Mouse (Mus musculus): ENCODE measurements around the gene Nptn.

Nptn gene

GRCm38 (mm10) chr9:58623009-58623408 lies 41.0 kb downstream of the Nptn start:
- peaks cover 14% of the 10 kb centered on the region for H3K4me1 ChIP-seq (replicated peaks; ENCODE audit: low read depth, low read length)
- TF ChIP-seq POU5F1 (IDR thresholded peaks at IDR 0.05; ENCODE audit: borderline replicate concordance, low read length) (no peak), CTCF (conservative IDR thresholded peaks at IDR 0.05; ENCODE audit: low read length) (no peak), NANOG (IDR thresholded peaks at IDR 0.05; ENCODE audit: borderline replicate concordance, low read length) (no peak)
- H3K36me3 ChIP-seq (ENCODE audit: insufficient read depth, low read length) = peaks cover 11% of the 10 kb centered on the region
- no peaks in the 10 kb centered on the region for H3K27me3 ChIP-seq (ENCODE audit: insufficient read depth, low read length)
- H3K9me3 ChIP-seq (ENCODE audit: low read length) = no peaks in the 10 kb centered on the region
- H3K4me3 ChIP-seq (replicated peaks; ENCODE audit: low read length) = no peak overlapping the region

GRCm38 (mm10) chr9:58627197-58627596 lies 45.2 kb downstream of the Nptn start:
- TF ChIP-seq POU5F1 (IDR thresholded peaks at IDR 0.05; ENCODE audit: borderline replicate concordance, low read length) = no peak
- no peak for TF ChIP-seq CTCF (conservative IDR thresholded peaks at IDR 0.05; ENCODE audit: low read length)
- no peak for TF ChIP-seq NANOG (IDR thresholded peaks at IDR 0.05; ENCODE audit: borderline replicate concordance, low read length)
- Histone ChIP-seq H3K4me3 (replicated peaks; ENCODE audit: low read length) (no peak overlapping the region), H3K9me3 (ENCODE audit: low read length) (no peaks in the 10 kb centered on the region), H3K4me1 (replicated peaks; ENCODE audit: low read depth, low read length) (0 out of 2 replicates have a peak, but pooled peaks cover 2% of the 10 kb centered on the region), H3K27me3 (ENCODE audit: insufficient read depth, low read length) (no peaks in the 10 kb centered on the region), H3K36me3 (ENCODE audit: insufficient read depth, low read length) (peaks cover 27% of the 10 kb centered on the region)

- Histone ChIP-seq H3K36me3 (ENCODE audit: insufficient read depth, low read length) (peaks cover 30% of the 10 kb centered on the region), H3K4me3 (replicated peaks; ENCODE audit: low read length) (no peak overlapping the region), H3K9me3 (ENCODE audit: low read length) (no peaks in the 10 kb centered on the region), H3K4me1 (replicated peaks; ENCODE audit: low read depth, low read length) (no peaks in the 10 kb centered on the region), H3K27me3 (ENCODE audit: insufficient read depth, low read length) (no peaks in the 10 kb centered on the region)
- no peak for TF ChIP-seq NANOG (IDR thresholded peaks at IDR 0.05; ENCODE audit: borderline replicate concordance, low read length)
Measured at GRCm38 (mm10) chr9:58630441-58630840, 48.4 kb downstream of the Nptn start.

GRCm38 (mm10) chr9:58648406-58649264 lies 66.6 kb downstream of the Nptn start:
- peaks cover 57% of the 10 kb centered on the region for H3K36me3 ChIP-seq (ENCODE audit: insufficient read depth, low read length)
- H3K4me3 ChIP-seq (replicated peaks; ENCODE audit: low read length) = no peak overlapping the region
- TF ChIP-seq POU5F1 (IDR thresholded peaks at IDR 0.05; ENCODE audit: borderline replicate concordance, low read length) = no peak
- no peak for TF ChIP-seq NANOG (IDR thresholded peaks at IDR 0.05; ENCODE audit: borderline replicate concordance, low read length)
- TF ChIP-seq CTCF (conservative IDR thresholded peaks at IDR 0.05; ENCODE audit: low read length) = no peak
- peaks cover 25% of the 10 kb centered on the region for H3K4me1 ChIP-seq (replicated peaks; ENCODE audit: low read depth, low read length)
- no peaks in the 10 kb centered on the region for H3K9me3 ChIP-seq (ENCODE audit: low read length)
- H3K27me3 ChIP-seq (ENCODE audit: insufficient read depth, low read length) = no peaks in the 10 kb centered on the region

- peaks cover 56% of the 10 kb centered on the region for H3K36me3 ChIP-seq (ENCODE audit: insufficient read depth, low read length)
- H3K9me3 ChIP-seq (ENCODE audit: low read length) = no peaks in the 10 kb centered on the region
- H3K27me3 ChIP-seq (ENCODE audit: insufficient read depth, low read length) = no peaks in the 10 kb centered on the region
- peaks cover 25% of the 10 kb centered on the region for H3K4me1 ChIP-seq (replicated peaks; ENCODE audit: low read depth, low read length)
- H3K4me3 ChIP-seq (replicated peaks; ENCODE audit: low read length) = no peak overlapping the region
- TF ChIP-seq POU5F1 (IDR thresholded peaks at IDR 0.05; ENCODE audit: borderline replicate concordance, low read length) = no peak
- no peak for TF ChIP-seq NANOG (IDR thresholded peaks at IDR 0.05; ENCODE audit: borderline replicate concordance, low read length)
- no peak for TF ChIP-seq CTCF (conservative IDR thresholded peaks at IDR 0.05; ENCODE audit: low read length)
Measured at GRCm38 (mm10) chr9:58649265-58649626, 67.2 kb downstream of the Nptn start.

- no peaks in the 10 kb centered on the region for H3K9me3 ChIP-seq (ENCODE audit: low read length)
- no peaks in the 10 kb centered on the region for H3K27me3 ChIP-seq (ENCODE audit: insufficient read depth, low read length)
- H3K36me3 ChIP-seq (ENCODE audit: insufficient read depth, low read length) = peaks cover 37% of the 10 kb centered on the region
- H3K4me3 ChIP-seq (replicated peaks; ENCODE audit: low read length) = no peak overlapping the region
- TF ChIP-seq NANOG (IDR thresholded peaks at IDR 0.05; ENCODE audit: borderline replicate concordance, low read length) (no peak), POU5F1 (IDR thresholded peaks at IDR 0.05; ENCODE audit: borderline replicate concordance, low read length) (no peak), CTCF (conservative IDR thresholded peaks at IDR 0.05; ENCODE audit: low read length) (peak; percentile 52)
- H3K4me1 ChIP-seq (replicated peaks; ENCODE audit: low read depth, low read length) = peaks cover 25% of the 10 kb centered on the region
Measured at GRCm38 (mm10) chr9:58651993-58652392, 70.0 kb downstream of the Nptn start.

- Histone ChIP-seq H3K4me3 (replicated peaks; ENCODE audit: low read length) (no peak overlapping the region), H3K4me1 (replicated peaks; ENCODE audit: low read depth, low read length) (peaks cover 5% of the 10 kb centered on the region; the same call in 1 of the 2 replicates)
- TF ChIP-seq NANOG (IDR thresholded peaks at IDR 0.05; ENCODE audit: borderline replicate concordance, low read length) (no peak), CTCF (conservative IDR thresholded peaks at IDR 0.05; ENCODE audit: low read length) (no peak), POU5F1 (IDR thresholded peaks at IDR 0.05; ENCODE audit: borderline replicate concordance, low read length) (no peak)
Measured at GRCm38 (mm10) chr9:58654494-58654893, 72.5 kb downstream of the Nptn start.

GRCm38 (mm10) chr9:58656396-58656795 lies 74.4 kb downstream of the Nptn start:
- Histone ChIP-seq H3K4me3 (replicated peaks; ENCODE audit: low read length) (no peak overlapping the region), H3K4me1 (replicated peaks; ENCODE audit: low read depth, low read length) (peaks cover 8% of the 10 kb centered on the region; the same call in 1 of the 2 replicates), H3K36me3 (ENCODE audit: insufficient read depth, low read length) (peaks cover 51% of the 10 kb centered on the region), H3K9me3 (ENCODE audit: low read length) (no peaks in the 10 kb centered on the region), H3K27me3 (ENCODE audit: insufficient read depth, low read length) (no peaks in the 10 kb centered on the region)
- TF ChIP-seq CTCF (conservative IDR thresholded peaks at IDR 0.05; ENCODE audit: low read length) = peak; percentile 28
- no peak for TF ChIP-seq POU5F1 (IDR thresholded peaks at IDR 0.05; ENCODE audit: borderline replicate concordance, low read length)
- TF ChIP-seq NANOG (IDR thresholded peaks at IDR 0.05; ENCODE audit: borderline replicate concordance, low read length) = no peak

More at GRCm38 (mm10) chr9:58654494-58654893, 72.5 kb downstream of the Nptn start:
- Histone ChIP-seq H3K9me3 (ENCODE audit: low read length) (no peaks in the 10 kb centered on the region), H3K36me3 (ENCODE audit: insufficient read depth, low read length) (peaks cover 52% of the 10 kb centered on the region), H3K27me3 (ENCODE audit: insufficient read depth, low read length) (no peaks in the 10 kb centered on the region)
